Mouse (Mus musculus) brain, embryonic 14.5 days (tissue): ENCODE data around the gene Pop7.

Source experiments
- CTCF ChIP-seq: fragments of 200-500 bp; IDR thresholded peaks from 2 replicates; pipeline ENCODE4 v1.5.1; 2012; ENCODE audit warnings: inconsistent platforms, mild to moderate bottlenecking, moderate library complexity, borderline replicate concordance; ENCODE audit not compliant: insufficient read depth, insufficient read length; ENCODE audit errors: extremely low read depth
- POLR2A ChIP-seq: fragments of 200-500 bp; IDR thresholded peaks from 2 replicates; pipeline ENCODE4 v1.6.1; 2012; ENCODE audit warnings: mild to moderate bottlenecking, inconsistent platforms, borderline replicate concordance; ENCODE audit not compliant: poor library complexity, insufficient read depth, insufficient read length, severe bottlenecking; ENCODE audit errors: extremely low read depth

GRCm38 (mm10) chr5:137455866-137456591 lies 46.3 kb downstream of the Pop7 start:
- no peak for TF ChIP-seq CTCF
- no peak for TF ChIP-seq POLR2A
